Mouse (Mus musculus): ENCODE data around the gene Eci3.
"Not testable (repeated sequence)": the region's sequence is repeated elsewhere in the genome, so short reads cannot be mapped to it uniquely, and the experiment has no call there.

DNA sequence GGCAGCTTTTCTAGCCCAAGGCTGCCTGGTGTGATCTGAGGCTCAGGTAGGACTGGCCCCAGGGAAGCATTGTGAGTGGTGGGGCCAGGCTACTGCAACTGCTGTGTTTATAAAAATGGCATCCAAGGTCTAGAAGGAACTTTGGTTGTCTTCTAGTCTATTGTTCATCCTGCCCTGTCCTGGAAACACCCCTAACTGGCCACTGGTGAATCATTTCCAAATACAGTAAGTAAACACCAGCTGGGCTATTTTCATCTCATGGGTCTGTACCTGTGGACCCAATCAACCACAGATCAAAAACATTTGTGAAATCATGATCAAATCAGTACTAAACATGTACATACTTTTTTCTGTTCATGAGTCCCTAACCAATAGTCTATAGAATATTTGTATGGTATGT lies 8.8 kb upstream of the Eci3 start:
- not testable (repeated sequence) for TF ChIP-seq POLR2A, CTCF (IDR thresholded peaks at IDR 0.05; ENCODE audit: extremely low read depth, insufficient read depth, low read length)
